In the genomic region with DNA sequence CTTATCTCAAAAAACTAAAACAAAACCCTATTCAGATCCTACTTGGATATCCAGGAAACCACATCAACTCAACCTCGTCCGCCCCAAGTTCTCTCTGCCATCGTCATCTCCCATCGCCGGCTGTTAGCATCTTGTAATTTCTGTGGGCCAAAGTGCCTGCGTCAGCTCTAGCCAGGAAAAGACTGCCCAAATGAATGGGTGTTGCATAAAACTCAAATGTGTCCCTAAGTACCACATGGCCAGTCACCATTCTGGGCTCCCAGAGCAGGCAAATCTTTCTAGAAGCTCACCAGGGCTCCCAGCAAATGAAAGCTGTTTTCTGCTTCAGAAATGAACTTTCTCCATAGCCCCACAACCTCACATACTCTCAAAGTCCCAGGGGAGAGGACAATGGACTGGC, we compare ENCODE assay signal across 8 mouse cellular contexts. TPM values are rescaled to one million over a fixed set of nuclear protein-coding genes. Genes with fewer than 3 reads are reported as not detected.
DNase-seq lines count a peak whose midpoint lies in the region; ATAC-seq and TF ChIP-seq lines count a peak whose summit lies in the region.

No protein-coding gene starts in this region.

- 70% methylated on average over 6 of the region's 6 CpGs for WGBS in limb, embryonic 14.5 days
- 60% methylated on average over 6 of the region's 6 CpGs for WGBS in stomach, embryonic 16.5 days

- no peak overlapping the region for H3K27ac ChIP-seq in limb, embryonic 14.5 days (replicated peaks; ENCODE audit: low read depth, low read length)
- peak overlapping the region; percentile 90; the same call in 1 of the 2 replicates for H3K27ac ChIP-seq in stomach, embryonic 16.5 days (ENCODE audit: low read length)

- peak; percentile 11 to 26 for DNase-seq in adrenal gland, adult 18-20 months (ENCODE audit: low spot score in 2 of 2)
- DNase-seq in adrenal gland, adult 8-10 months, result no peak
- DNase-seq in right cerebral cortex, adult 18-20 months, result peak; percentile 50
- DNase-seq in right cerebral cortex, postnatal 25 days, result no peak
- DNase-seq in limb, embryonic 14.5 days (ENCODE audit: low spot score), result no peak
- DNase-seq in urinary bladder, postnatal 25 days (ENCODE audit: low spot score), result no peak
- no peak for DNase-seq in layer of hippocampus, postnatal 10 days (ENCODE audit: low spot score in 2 of 2)

- H3K36me3 ChIP-seq in limb, embryonic 14.5 days (ENCODE audit: control insufficient read depth, insufficient read depth, low read length), result no peaks in the 10 kb centered on the region
- H3K36me3 ChIP-seq in stomach, embryonic 16.5 days (ENCODE audit: control insufficient read depth, insufficient read depth, low read length), result no peaks in the 10 kb centered on the region

- H3K27me3 ChIP-seq in limb, embryonic 14.5 days (ENCODE audit: control insufficient read depth, insufficient read depth, low read length), result no peaks in the 10 kb centered on the region
- H3K27me3 ChIP-seq in stomach, embryonic 16.5 days (ENCODE audit: control insufficient read depth, insufficient read depth, low read length), result no peaks in the 10 kb centered on the region

- H3K4me3 ChIP-seq in limb, embryonic 14.5 days (replicated peaks; ENCODE audit: low read length), result no peak overlapping the region
- H3K4me3 ChIP-seq in stomach, embryonic 16.5 days (replicated peaks; ENCODE audit: low read length), result 0 out of 2 replicates have a peak overlapping the region, but pooled peaks have one; percentile 87

- no peak overlapping the region for H3K9ac ChIP-seq in limb, embryonic 14.5 days (ENCODE audit: low read depth, low read length, severe bottlenecking)
- H3K9ac ChIP-seq in stomach, embryonic 16.5 days (ENCODE audit: low read length), result peak overlapping the region; percentile 94; the same call in 1 of the 2 replicates

- peaks cover 57% of the 10 kb centered on the region for H3K4me1 ChIP-seq in limb, embryonic 14.5 days (ENCODE audit: control insufficient read depth, insufficient read depth, low read length)
- peaks cover 70% of the 10 kb centered on the region for H3K4me1 ChIP-seq in stomach, embryonic 16.5 days (ENCODE audit: control insufficient read depth, insufficient read depth, low read length)

- H3K9me3 ChIP-seq in limb, embryonic 14.5 days (ENCODE audit: control insufficient read depth, low read length), result no peaks in the 10 kb centered on the region
- no peaks in the 10 kb centered on the region for H3K9me3 ChIP-seq in stomach, embryonic 16.5 days (replicated peaks; ENCODE audit: control insufficient read depth, low read length)

- no peak for ATAC-seq in limb, embryonic 14.5 days (ENCODE audit: low FRiP score, low read depth)
- no peak for ATAC-seq in stomach, embryonic 16.5 days (ENCODE audit: insufficient read depth, low FRiP score)

- TF ChIP-seq POLR2A in limb, embryonic 14.5 days (IDR thresholded peaks at IDR 0.05; ENCODE audit: borderline replicate concordance, extremely low read depth, insufficient read depth, insufficient read length), result no peak

- H3K4me2 ChIP-seq in limb, embryonic 14.5 days (replicated peaks; ENCODE audit: low read depth, low read length, severe bottlenecking), result peak overlapping the region; percentile 79
- H3K4me2 ChIP-seq in stomach, embryonic 16.5 days (ENCODE audit: low read depth, low read length), result peak overlapping the region; percentile 80

RNA-seq across cellular contexts. Expression of gene Bcar1, which starts 2.1 kb away (rescaled TPM):
- total RNA-seq in adrenal gland, adult 18-20 months (2021), result 100 to 1,000 TPM in 1 of 2 experiments, 10 to 100 TPM in 1; 83.9 to 120 TPM
- total RNA-seq in adrenal gland, adult 8-10 months (2022), result 100 to 1,000 TPM in 2 of 4 experiments, 10 to 100 TPM in 2; 86.1 to 150 (median 104) TPM
- 55.5 and 79.4 TPM in 2 replicates for polyA plus RNA-seq in limb, embryonic 14.5 days (2012; rRNA removed)
- polyA plus RNA-seq in limb, embryonic 14.5 days (2014; fragmentation: Nextera tagmentation; extraction: Ambion mirVana), result 40.7 and 45.4 TPM in 2 replicates
- polyA plus RNA-seq in stomach, embryonic 16.5 days (2015; fragmentation: Nextera tagmentation; extraction: Ambion mirVana), result 38.5 and 44.6 TPM in 2 replicates
- total RNA-seq in layer of hippocampus, postnatal 10 days (2021), result 10 to 100 TPM; 60.1 to 62.6 TPM

RNA-seq across cellular contexts. Expression of gene Ctrb1, which starts 50.7 kb away (rescaled TPM):
- total RNA-seq in adrenal gland, adult 18-20 months (2021), result not detected
- not detected for total RNA-seq in adrenal gland, adult 8-10 months (2022)
- 0.10 and 0.91 TPM in 2 replicates for polyA plus RNA-seq in limb, embryonic 14.5 days (2012; rRNA removed)
- polyA plus RNA-seq in limb, embryonic 14.5 days (2014; fragmentation: Nextera tagmentation; extraction: Ambion mirVana), result not detected in 2 replicates
- 3,395 and 3,754 TPM in 2 replicates for polyA plus RNA-seq in stomach, embryonic 16.5 days (2015; fragmentation: Nextera tagmentation; extraction: Ambion mirVana)
- total RNA-seq in layer of hippocampus, postnatal 10 days (2021), result not detected

Comparison
In these comparisons a context has a peak if more than half of its experiments do, and no peak if none do; other contexts are left out.
1. DNase-seq: peak in adrenal gland, adult 18-20 months (2 of 2) and right cerebral cortex, adult 18-20 months (single experiment); none in adrenal gland, adult 8-10 months (single experiment), right cerebral cortex, postnatal 25 days (single experiment), limb, embryonic 14.5 days (single experiment), urinary bladder, postnatal 25 days (single experiment) and layer of hippocampus, postnatal 10 days (0 of 2).